Mouse (Mus musculus) thymus, postnatal 14 days (tissue): ENCODE results near the gene Med29.
"Not testable (repeated sequence)": the region's sequence is repeated elsewhere in the genome, so short reads cannot be mapped to it uniquely, and the experiment has no call there.

ENCODE experiments used
- DNase-seq: peaks from one replicate; pipeline ENCODE4 v3.0.0; 2021

Gene Med29

DNA sequence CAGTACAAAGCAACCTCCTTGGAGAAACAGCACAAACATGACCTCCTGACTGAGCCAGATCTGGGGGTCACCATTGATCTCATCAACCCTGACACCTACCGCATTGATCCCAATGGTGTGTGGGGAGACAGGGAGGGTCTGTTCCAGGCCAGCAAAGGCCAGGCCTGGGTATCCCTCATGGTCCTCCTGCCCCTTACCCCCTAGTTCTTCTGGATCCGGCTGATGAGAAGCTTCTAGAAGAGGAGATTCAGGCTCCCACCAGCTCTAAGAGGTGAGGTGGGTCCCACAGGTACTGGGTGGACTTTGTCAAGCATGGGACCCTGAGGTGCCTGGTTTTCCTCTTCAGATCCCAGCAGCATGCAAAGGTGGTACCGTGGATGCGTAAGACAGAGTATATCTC, 2.9 kb upstream of the Med29 start:
- no peak for DNase-seq

DNA sequence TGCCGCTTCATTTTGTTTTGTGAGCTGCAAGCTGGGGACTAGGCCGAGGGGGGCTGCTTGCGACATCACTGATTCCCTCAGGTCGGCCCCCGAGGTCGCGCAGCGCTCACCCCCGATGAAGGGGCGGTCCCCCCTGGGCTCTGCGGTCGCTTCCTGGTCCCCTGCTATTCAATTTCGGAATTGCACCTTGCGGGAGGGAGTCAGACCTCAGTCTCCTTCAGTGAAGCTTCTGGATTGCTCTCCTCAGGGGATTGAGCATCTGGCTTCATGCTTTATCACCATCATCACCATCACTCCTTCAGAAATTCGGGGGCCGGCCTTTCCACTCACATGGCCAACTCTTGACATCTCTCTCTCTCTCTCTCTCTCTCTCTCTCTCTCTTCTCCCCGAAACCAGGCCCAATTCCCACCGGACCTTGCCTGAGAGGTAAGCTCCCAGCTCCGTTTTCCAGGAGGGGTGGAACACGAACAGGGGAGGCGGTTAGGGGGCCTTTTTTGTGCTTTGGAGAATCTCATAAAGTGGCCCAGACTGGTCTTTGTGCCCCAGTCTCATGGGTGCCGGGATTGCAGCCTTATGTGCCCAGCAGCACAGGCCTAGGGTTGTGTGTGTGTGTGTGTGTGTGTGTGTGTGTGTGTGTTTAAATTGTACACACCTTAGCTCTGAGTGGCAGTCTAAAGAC, 904 bp upstream of the Med29 start:
- DNase-seq = peak; percentile 45

DNA sequence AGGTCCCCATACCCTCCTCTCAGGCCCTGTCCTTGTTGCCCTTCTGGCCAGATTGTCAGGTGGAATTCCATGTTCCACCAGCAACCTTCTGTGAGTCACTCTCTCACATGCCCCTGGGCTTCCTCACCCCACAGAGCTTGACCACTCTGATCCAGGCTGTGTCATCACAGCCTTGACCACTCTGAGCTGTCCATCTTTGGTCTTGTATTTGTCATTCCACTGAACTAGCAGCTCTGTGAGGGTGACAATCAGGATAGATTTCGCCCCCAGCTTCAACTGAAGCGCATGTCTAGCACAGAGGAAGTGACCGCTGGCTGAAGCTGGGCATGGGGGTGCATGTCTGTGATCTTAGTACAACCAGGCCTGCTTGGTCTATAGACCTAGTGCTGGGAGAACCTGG, 2.2 kb downstream of the Med29 start:
- DNase-seq = no peak

DNA sequence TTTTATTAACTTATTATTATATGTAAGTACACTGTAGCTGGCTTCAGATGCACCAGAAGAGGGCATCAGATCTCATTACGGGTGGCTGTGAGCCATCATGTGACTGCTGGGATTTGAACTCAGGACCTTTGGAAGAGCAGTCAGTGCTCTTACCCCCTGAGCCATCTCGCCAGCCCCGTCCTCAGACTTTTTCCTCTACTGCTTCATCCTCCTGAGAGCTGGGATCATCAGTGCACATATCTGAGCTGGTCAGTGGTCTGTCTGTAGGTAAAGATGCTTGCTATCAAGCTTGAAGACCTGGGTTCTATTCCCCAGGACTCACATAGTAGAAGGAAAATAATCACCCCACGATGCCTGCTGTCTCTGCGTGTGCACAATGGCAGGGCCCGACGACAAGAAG, 5.1 kb downstream of the Med29 start:
- not testable (repeated sequence) for DNase-seq

DNA sequence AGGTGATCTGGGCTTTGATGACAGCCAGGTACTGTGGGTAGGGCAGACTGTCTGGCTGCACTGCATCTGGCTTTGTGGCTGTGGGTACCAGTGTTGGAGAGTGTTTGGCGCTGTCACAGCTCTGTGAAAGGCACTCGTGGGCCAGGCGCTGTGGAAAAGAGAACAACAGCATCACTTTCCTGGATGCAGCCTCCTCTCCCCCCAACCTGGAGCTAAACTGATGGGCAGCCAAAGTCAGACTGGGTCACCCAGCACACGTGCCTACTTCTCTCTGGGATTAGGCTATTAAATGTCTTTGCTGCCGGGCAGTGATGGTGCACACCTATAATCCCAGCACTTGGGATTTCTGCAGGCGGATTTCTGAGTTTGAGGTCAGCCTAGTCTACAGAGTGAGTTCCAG, 5.6 kb downstream of the Med29 start:
- DNase-seq = not testable (repeated sequence)

DNA sequence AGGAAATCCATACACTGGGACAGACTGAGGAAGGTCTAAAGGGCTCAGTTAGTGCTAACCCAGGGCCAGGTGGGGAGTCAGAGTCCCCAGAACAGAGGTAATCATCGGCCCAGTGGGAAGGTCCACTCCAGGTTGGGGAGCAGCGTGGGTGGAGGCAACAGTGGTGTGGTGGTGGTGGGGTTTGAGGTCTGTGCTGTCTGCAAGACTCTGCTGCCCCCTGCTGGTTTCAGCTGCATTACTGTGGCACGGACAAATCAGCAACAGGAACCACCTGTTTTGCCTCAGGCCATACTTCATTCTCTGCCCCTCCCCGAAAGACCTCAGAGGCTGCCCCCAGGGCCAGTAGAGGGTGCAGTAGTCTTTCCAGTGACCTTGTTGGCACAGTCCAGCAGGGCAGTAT, 6.0 kb downstream of the Med29 start:
- DNase-seq = peak; percentile 94

DNA sequence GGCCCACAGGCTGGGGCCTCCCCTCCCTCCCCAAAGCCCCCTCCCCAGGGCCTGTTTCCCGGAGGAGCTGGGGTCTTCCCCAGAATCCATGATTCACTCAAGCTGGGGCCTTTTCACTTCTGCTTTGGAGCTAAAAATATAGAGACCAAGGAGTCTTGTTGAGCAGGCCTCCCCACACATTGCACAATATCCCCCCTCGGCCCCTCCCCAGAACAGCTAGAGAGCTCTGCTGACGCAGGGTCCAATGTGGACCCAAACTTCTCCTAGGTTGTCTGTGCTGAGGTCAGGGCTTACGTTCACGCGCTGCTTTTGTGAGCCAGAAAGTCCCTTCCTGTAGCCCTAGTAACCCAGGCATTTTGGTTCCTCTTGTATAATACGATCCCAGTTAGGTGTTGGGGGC, 6.5 kb downstream of the Med29 start:
- DNase-seq = no peak

DNA sequence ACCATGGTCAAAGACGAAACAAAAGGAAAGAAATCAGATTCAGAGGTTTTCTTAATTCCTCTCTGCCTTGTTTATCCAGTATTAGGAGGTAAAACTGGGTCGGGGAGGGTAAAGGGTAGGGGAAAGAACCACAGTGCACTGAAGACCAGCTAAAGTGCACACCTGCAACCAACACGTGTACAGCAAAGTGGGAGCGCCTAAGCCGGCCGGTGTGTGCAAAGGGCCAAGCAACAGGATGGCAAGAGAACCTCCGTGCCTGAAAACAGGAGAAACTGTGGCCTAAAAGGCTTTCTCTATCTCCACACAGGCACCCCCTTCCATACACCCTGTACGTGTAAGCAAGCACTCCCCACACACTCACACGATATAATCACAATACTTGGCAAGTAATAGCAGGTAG, 7.3 kb downstream of the Med29 start:
- DNase-seq = peak; percentile 62

DNA sequence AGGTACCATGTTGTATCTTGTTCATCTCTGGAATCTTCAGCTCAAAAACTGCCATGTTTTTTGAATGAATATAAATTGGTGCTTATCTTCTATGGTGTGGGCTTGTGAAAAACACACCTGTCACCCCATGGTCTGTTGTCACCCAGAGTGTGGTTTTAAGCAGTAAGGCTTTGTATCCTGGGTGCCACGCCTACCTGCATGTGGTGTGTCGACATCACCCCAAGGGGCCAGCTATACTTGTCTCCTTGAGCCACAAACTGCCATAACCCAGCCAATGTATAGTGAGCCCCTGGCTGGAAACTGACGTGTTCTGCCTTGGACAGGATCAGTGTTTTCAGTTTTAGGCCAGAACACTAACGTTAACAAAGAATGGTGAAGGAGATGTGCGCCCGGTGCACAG, 8.3 kb downstream of the Med29 start:
- DNase-seq = peak; percentile 78

DNA sequence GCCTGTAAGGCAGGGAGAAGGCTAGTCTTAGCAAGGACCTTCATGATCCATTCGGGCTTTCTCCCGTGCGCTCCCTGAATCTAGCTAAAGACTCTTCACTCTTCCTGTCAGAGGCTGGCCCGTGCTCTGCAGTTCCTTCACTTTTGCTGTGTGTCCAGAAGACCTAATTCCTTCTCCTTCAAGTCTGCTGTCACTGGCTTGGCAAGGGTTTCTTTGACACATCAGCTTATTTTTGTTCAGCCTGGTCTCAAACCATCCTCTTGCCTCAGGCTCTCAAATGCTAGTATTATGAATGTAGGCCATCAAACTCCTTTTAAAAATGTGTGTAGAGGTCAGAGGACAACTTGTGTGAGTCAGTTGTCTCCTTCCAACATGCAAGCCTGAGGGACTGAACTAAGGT, 8.9 kb downstream of the Med29 start:
- DNase-seq = no peak

DNA sequence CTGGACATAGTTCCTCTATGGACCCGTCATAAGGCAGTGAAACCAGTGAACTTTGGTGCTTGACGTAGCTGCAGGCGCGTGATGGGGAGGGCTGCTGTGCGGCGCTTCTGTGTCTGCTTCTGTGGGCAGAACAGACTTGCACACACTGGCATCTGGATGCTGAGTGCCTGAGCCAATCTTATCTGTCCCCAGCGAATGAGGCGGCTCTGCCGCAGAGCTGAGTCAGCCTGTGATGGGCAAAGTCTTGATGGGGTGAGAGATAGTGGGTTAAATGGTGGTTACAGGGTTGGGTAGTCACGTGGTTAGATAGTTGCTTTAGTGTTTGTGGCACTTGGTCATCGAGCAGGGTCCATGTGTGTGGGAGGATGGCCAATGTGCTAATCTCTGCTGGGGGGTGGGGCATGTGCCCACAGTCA, 9.5 kb downstream of the Med29 start:
- DNase-seq = peak; percentile 79

DNA sequence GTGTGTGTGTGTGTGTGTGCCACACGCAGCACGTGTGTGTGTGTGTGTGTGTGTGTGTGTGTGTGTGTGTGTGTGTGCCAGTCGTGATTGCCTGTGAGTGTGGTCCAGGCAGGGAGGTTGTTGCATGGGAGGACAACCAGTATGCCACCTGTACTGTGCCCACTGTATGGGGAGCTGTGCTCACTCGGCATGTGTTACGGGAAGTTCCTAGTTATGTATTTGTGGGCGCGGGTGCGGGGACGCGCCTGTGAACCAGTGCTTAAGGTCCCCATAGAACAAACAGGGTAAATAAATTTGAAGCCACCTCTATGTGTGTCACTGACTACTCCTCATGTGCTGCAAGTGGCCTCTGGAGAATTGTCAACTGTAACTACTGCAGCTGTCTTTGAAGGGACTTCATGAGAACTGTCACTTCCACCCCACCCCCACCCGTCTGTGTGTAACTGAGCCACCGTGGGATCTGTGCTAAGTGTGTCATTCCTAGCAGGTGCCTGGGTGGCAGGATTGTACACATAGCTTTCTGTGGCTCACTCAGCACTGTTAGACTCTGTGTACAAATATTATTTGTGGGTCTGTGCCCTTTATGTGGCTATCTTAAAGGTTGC, 10.1 kb downstream of the Med29 start:
- DNase-seq = peak; percentile 60

DNA sequence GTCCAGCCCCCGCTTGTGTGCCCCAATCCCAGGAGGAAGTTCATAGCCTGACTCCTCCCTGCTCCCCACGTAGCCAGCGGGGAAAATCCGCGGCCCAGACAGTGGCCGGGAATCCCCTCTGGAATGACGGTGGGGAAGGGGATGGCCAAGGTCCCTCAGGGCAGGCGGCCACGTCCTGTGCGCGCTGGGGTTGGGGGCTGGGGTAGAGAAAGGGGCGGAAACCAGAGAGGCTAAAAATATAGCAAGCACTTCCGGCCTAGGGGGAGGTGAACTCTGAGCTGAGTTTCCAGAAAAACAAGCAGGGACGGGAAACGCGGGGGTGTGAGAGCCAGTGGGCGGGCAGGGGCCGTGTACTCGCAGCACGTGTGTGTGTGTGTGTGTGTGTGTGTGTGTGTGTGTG, 10.6 kb downstream of the Med29 start:
- peak; percentile 95 for DNase-seq

DNA sequence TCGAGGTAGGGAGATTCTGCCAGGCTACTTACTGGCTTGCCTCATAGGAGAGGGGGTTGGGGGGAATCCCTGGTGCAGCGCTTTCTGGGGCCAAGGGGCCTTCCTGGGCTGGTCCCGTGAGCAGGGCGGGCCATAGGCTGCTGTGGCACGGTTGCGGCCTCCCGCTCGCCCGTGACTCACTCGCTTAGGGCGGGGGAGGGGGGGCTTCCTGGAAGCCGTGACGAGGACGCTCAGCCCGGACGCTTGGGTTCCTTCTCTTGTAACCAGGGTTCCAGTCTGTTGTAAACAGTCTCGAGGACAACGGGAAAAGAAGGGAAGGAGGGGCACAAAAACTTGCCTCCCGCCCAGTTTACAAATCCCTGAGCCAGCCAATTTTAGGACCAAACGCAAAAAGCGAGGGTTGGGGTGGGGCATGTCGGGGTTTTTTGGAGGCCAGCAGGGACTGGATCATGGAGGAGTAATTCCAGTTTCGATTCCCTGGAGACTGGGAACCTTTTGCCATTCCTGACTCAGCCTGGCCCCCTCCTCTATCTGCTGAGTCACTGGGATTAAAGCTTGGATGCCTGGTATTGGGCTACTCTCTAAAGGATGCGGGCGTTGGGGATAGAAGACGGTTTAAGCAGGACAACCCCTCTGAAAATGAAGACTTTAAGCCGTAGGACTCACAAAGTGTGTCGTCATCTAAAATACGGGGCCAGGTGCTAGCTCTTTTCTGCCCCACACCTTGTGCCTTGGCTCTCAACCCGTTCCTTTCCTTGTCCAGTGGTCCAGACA, 11.3 kb downstream of the Med29 start:
- DNase-seq = peak; percentile 90

DNA sequence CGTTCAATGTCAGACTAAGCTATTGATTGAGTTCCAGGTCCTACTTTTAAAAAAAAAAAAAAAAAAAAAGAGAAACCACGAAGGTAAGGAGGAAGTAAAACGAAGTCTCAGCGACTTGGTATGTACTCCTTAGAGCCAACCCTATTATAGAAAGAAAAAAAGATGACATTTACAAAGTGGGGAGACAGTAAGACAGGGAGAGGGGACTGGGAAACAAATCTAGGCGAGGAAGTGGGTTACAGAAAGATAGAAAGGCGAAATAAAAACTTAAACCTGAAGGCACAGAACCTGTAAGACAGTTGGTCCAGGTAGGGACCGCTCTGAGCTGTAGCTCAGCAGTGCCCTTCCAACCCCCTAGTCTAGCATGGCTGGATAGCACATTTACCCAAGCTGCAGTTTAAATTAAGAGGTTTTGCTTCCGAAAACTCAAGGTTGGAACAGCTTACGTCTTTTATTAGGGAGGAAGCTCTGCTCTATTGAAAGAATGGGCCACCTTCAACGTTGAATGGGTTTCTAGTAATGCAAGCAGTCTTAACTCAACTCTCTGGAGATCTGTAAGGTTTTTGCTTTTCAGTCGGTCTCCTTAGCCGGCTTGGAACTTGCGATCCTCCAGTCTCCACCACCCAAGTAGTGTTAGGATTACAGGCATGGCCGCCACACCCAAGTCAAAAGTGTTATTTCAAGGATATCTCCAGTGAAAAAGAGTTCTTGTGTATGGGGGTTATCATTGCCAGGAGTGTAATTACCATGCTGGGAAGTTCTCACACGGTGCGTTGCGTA, 12.1 kb downstream of the Med29 start, which contains the start of gene Zfp36:
TSS of gene Zfp36 (minus strand) at position 17 of the 780 bp plus-strand sequence.
- no peak for DNase-seq

DNA sequence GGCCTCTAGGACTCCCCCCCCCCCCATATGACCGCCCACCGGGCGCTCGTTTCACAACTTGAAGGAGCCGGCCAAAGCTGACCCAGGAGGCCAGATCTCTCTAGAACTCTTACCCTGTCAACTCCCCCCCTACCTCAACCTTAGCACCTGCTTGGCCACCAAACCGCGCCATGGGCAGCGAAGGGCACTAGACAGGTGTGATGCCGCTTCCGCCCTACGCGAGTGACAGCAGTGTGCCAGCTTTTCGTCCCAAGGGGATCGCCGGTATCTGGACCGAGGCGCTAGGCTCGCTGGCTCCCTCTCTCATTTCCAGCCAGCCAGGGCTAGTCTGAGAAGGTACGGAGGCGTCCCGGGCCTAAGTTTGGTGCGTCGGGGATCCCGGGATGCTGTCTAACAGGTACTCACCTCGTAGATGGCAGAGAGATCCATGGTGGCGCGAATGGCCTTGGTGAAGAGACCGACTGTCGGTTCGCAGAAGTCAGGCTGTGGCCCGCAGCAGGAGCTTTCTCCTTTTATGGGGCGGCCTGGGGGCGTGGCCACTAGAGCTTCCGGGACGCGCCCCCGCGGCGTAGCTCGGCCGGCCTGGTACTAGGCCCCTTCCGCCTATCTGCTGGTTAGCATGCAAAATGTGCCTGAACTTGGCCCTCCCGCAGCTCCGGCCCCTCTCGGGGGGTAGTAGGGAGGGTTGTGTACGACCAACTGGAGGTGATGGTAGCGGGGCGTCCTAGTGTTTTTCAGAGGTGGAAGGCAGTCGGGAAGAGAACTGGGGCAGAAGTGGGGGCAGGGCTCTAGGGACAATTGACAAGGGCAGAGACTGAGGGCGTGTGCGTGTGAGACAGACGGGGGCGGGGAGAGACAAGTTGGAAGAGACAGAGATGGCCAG, 13.5 kb downstream of the Med29 start:
- peak; percentile 97 for DNase-seq

DNA sequence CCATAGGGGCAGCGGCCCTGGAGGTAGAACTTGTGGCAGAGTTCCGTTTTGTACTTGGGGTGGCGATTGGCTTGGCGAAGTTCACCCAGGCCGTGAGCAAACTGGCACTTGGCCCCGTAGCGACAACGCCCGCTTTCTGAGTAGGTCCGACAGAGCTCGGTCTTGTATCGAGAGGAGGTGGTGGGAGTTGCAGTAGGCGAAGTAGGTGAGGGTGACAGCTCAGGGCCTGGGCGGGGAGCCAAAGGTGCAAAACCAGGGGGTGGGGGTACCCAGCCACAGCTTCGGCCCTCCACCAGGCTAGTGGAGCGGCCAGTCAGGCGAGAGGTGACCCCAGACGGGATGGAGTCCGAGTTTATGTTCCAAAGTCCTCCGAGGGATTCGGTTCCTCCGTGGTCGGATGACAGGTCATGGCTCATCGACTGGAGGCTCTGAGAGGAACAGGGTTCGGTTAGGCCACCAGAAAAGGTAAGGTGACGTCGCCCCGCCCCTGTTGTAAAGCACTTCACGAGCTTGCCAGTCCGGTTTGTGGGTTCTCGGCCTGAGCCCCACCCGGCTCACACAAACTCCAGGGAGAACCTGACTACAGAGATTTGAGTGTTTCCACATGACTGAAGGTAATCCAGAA, 14.3 kb downstream of the Med29 start:
- peak; percentile 58 for DNase-seq

DNA sequence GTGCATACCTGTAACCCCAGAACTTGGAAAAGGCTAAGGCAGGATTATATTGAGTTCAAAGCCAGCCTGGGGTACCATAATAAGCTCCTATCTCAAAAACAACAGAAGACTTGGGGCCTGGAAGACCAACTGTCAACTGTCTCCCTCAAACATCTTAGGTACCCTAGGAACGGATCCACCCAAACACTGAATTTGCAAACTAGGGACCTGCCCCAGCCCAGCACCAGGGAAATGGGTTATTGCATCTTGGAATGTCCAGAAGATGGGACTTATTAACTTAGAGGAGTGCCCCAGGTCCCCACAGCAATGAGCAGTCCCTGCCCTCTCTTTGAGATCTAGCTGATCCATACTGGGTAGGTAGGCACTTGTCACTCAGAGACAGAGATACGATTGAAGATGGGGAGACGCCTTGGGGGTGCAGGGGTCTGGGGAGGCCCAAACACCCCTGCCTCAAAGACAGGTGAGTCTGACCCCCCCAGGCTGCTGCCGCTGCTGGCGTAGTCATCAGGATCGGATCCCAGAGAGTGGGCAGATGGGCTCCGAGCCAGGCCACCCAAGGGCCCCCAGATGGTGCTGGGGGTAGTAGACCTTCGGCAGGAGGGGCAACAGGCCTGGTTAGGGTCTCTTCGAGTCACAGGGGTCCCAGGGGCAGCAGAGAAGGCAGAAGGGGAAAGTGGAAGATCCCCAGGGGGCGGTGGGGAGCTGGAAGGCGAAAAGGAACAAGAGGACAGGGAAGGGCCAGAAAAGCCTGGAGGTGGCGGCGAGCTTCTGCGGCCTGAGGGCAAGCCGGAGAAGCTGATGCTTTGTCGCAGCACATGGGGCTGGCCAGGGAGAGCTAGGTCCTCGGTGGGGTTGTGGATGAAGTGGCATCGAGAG, 15.1 kb downstream of the Med29 start:
- peak; percentile 48 for DNase-seq

DNA sequence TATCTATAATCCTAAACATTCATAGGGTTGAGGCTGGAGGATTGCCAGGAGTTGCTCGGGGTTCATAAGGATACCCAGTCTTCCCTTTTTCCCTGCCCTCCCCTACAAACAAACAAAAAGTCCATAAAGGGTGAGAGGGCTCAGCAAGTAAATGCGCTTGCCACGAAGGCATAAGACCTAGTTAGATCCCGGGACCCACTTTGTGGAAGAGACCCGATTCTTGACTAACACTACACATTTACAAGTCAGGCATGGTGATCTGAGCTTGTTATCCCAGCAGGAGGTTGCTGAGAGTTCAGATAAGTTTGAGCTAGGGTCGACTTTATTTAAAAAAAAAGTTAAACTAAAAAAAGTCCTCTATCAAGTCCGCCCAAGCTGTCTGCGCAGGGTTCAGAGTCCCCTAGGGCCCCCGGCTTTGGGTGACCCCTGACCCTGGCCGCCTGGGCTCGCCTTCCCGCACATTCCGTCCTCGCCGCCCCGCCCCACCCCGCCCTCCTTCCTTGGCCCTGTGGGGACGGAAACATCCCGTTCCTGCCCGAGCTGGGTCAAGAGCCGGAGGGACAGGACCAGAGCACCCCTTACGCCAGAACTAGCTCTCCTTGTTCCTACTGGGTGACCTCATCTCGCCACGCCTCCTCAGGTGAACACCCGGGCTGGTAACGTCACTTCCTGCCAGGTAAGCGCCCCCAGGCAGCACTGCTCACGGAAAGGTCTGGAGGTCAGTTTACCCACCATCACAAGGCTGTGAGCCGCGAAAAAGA, 16.3 kb downstream of the Med29 start:
- DNase-seq = peak; percentile 73
